Mouse (Mus musculus) adipocyte (in vitro differentiated cells): ENCODE results near the gene C330021F23Rik.

Source experiments
- DNase-seq: peaks from one replicate; pipeline ENCODE4 v3.0.0-alpha.2; 2016; ENCODE audit warnings: low spot score

Gene C330021F23Rik

DNA sequence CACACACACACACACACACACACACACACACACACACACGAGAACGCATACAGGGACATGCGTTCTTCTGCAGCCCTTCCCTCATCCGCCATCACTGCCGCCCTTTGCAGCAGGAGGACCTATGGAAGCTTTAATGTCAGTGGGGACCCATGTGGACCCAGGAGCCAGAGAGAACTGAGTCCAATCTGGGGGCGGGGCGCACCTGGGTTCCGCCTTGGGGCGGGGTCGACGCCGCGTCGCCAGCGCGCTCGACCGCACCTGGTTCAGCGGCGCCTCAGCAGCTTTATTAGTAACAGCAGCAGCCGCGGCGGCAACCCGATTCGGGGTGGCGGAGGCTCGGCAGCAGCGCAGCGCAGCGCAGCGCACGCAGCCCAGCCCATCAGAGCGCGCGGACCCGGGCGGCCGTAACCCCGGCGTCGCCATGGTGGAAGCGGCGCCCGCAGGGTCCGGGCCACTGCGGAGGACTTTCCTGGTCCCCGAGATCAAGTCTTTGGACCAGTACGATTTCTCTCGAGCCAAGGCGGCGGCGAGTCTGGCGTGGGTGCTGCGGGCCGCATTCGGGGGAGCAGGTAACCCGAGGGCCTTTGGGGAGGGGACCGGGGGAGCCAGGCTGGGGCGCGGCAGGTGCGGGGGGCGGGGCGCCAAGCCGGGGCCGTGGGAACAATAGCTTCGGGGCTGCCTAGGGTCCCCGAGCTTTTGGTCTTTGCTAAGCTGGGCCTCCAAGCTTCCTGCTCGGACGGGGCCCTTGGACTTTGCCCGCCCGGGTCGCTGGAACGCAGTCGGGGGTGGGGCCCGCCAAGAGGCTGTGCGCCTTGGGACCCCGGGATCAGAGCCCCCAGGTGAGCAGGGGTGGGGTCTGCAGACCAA is 19.8 kb downstream of the C330021F23Rik start:
- DNase-seq = no peak

DNA sequence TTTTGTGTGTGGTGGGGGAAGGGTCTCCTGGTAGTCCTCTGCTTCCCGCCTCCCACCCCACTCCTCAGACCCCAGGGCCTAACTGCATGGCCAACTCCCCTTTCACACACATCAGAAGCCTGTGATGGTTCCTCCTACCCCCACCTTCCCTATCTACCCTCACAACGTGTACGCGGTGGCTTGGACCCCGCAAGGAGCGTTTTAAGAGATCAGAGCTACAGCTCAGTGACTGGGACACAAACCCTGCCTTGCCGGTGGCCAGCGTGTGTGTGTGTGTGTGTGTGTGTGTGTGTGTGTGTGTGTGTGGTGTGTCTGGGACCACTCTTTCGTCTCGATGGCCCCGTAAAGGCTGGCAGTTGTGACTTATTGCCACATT is 20.5 kb downstream of the C330021F23Rik start:
- DNase-seq = no peak

DNA sequence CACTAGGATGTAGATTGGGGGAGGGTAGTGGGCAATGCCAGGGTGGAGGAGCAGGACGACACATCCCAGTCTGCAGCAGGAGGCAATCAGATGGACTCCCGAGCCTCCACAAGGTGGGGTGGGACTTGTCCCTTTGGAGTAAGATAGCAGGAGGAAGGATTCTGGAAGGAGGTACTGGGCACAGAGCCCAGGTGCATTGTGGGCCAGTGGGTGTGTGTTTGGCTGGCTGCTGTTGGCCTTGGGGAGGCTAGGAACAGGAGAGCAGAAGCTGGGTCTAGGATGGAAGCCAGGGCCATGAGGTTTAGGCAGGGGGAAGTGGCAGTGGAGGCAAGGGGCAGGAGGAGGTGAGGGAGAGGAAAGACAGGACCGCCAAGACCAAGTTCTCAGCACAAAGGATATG is 25.7 kb downstream of the C330021F23Rik start:
- DNase-seq = peak; percentile 70

DNA sequence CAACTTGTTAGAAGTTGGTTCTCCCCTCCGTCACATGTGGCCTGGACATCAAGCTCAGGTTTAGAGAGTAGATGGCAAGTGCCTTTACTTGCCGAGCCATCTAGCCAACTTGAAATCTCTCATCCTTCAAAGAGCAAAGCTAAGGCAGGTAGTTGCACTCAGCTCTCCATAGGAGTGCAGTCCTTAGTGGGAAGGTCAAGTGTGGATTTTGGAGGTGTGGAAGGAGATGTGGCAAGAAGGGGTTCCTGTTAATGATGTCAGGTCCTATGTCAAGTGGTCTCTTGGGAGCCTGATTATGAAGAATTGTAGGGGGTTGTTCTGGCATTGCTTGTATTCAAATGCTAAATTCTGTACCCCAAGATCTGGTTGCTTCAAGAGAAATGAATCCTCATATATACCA is 26.7 kb downstream of the C330021F23Rik start:
- DNase-seq = no peak

DNA sequence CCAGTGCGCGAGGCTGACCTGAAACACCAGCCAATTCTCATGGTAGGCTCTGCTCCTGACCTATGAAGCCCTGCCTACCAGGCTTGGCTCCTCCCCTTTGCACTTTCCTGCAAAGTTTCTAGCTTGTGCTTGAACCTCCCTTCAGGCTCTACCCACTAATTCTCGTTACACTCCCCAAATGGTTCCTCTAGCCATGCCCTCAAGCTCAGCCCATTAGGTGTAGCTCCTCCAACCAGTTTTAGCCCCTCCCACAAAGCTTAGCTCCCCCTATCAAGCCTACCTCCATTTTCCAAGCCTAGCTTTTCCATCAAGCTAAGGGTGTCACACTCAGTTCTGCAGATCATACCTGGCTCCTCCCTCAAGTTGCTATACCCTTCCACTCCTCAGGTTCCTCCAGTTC is 30.3 kb downstream of the C330021F23Rik start:
- no peak for DNase-seq

DNA sequence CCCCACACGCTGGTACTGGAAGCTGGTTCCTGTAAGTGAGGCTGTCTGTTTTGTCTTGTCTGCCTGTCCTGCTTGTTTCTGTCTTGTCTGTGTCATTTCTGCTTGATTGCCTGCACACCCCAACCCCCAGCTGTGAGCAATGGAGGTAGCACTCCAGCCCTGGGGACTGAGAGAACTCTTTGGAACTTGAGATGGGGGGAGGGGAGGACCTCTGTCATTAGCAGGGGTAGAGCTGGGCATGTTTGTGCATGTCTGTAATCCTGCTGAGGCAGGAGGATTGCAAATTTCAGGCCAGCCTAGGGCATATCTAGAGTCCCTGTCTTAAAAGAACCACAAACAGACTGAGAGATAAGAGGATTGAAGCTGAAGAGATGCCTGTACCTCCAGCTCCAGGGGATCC is 31.4 kb downstream of the C330021F23Rik start:
- DNase-seq = no peak

DNA sequence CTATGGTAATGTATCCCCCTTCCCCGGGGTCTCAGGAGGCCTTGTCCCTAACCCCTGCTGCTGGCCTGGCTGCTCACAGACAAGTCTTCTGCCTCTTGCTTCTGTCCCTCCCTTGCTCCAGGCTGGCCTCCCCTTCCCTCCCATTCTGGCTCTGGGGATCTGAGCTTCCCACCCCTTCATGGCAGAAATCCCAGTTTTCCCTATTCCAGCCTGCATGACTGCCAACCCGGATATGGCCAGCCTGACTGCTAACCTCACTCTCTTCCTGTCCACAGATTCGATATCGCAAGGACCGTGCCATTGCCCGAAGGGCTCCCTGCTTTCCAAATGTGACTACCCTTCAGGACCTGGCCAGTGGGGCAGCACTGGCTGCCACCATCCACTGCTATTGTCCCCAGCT is 32.6 kb downstream of the C330021F23Rik start:
- DNase-seq = peak; percentile 94

DNA sequence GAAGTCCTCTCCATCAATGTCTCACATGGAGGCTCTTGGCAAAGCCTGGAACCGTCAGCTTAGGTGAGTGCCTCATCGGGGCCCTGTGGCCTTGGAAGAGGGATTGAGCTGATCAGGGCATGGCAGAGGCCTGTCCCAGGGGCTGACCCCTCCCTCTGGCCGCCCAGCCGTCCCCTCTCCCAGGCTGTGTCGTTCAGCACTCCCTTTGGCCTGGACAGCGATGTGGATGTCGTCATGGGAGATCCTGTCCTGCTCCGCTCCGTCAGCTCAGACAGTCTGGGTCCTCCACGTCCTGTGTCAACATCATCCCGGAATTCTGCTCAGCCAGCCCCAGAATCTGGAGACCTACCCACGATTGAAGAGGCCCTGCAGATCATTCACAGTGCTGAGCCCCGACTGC is 35.6 kb downstream of the C330021F23Rik start:
- DNase-seq = no peak

DNA sequence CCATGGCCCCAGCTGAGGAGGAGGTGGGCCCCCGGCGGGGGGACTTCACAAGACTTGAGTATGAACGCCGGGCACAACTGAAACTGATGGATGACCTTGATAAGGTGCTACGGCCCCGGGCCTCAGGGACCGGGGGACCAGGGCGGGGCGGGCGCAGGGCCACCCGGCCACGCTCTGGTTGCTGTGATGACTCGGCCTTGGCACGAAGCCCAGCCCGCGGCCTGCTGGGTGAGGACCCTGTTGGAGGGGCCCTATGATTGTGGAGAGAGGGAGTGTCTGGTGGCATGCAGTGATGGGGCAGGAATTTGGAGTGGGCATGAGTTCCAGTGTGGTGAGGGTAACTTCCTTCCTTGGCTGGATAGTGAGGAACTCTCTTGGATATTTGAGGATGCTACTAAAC is 38.8 kb downstream of the C330021F23Rik start:
- DNase-seq = no peak

DNA sequence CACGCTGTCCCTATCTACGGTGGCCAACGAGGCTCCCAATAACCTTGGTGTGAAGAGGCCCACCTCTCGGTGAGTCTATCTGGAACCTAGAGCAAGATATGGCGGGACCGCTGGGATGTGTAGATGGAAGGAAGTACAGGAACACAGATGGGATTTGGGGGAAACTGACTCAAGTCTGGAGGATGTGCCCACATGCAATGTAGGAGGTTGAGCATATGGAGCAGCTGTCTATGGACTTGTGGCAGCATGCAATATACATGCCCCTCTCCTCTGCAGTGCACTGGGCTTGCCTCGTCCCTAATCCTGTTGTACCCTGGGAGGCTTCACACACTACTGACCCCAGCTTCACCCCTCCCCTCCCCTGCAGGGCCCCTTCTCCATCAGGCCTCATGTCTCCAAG is 40.0 kb downstream of the C330021F23Rik start:
- DNase-seq = no peak

DNA sequence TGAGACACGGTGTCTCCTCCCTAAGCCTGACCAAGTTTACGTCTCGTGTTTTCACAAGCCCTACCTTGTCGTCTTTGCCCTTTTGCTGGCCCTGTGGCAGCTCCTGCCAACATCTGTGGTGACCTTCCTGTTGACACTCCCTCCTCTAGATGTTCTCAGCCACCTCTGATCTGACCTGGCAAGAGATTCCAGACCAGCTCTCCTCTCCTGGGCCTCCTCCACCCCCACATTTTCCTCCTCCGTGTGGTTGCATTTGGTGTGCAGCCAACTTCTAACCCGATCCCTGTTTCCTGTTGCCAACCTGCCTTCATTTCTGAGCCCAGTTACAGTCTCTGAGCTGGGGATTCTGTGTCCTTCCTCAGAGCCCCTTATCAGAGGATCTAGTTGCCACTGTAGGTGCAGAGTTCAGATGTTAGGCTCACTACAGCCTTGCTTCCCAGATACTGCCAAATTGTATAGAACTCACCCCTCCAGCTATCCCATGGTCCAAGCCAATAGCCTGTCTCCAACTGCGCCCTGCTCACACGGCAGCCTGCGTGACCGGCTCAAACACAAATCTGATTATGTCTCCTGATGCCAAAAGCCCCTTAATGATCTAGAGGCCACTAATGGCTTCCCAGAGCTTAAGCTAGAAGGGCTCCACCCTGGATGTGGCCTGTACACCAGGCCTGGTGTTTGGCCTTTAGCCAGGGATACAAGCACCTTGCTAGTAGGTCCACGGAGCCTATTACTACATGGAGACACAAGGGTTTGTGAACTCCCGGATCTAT is 41.4 kb downstream of the C330021F23Rik start:
- DNase-seq = peak; percentile 54

DNA sequence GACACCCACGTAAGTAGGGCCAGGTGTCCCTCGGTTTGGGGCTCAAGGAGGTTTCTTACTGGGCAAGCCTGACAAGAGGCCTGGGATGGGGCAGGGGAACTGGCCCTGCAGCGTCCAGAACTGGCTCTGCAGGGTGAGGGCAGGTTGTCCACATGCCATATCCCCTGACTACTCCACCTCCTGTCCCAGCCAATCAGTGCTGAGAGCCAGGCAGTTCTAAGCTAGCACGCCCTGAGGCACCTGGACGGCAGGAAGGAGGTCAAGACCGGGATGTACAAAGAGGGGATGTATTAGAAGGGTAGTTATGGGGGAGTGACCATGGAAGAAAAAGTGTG is 42.0 kb downstream of the C330021F23Rik start:
- no peak for DNase-seq

DNA sequence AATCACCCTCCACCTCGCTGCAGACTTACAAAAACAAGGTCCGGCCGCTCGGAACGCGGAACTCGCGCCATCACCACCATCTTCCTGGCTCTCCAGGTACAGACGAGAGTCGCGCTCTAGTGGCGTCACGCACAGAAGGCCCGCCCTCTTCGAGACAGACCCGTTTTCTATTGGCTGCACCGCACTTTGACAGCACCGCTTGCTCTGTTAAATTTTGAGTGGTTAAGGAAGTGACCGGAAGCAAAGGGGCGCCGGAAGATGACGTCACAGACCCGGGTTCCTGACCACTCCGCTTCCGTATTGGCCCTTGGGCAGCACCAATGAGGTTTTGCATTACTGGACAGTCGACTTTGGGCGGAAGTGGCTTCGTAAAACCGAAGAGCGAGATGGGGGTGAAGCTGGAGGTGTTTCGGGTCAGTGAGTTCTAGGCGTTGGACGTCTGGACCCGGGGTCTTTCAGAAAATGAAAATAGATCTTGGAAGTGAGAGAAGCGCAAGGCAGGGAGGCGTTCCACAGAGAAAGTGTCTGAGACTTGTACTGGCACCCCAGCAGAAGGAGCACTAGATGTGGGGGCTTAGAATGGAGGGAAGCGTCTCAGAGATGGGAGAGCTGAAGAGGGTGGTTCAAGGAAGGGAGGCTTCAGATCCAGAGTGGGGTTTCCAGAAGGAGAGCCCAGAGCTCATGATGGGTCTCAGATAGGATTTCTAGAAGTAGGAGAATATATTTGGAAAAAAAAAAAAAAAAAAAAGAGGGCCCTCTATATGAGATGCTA is 53.6 kb downstream of the C330021F23Rik start, which contains the start of the genes Xab2 and Pet100:
TSS of gene Xab2 (minus strand) at position 118 of the 772 bp plus-strand sequence.
TSS of gene Pet100 (plus strand) at position 350 of the 772 bp plus-strand sequence.
- peak; percentile 100 for DNase-seq

DNA sequence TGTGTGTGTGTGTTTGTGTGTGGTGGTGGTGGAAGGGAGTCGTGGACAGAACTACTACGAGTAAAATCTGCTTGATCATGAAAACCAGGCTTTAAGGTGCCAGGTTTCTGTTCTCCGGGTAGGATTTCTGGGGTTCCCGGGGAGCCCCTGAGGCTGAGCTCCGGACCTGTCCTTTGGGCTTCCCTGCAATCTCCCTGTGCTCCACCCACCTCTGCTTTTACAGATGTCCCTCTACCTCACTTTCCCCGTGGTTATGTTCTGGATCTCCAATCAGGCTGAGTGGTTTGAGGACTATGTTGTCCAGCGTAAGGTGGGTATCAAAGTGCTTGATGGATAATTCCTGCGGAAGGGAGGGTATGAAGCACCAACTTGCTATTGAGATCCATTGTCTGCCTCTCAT is 54.3 kb downstream of the C330021F23Rik start:
- no peak for DNase-seq

DNA sequence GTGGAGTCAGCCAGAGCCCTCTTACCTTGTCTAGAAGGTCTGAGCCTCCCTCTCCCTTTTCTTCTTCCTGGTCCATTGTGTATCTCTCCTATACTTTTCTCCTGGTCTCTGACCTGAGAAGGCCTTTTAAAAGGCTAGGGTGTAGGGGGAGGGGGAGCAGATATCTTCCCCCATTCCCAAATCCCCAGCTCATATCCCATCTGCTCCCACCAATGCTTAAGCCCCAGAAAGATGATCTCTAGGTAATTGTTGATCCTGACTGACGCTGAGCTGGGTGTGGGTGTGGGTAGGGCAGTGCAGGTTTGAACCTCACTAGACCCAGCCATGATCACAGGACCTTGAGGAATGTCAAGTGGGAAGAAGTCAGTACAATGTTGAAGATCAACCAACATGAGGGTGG is 57.7 kb downstream of the C330021F23Rik start, which contains the start of gene Pcp2:
TSS of gene Pcp2 (minus strand) at position 101 of the 400 bp plus-strand sequence.
- DNase-seq = no peak

DNA sequence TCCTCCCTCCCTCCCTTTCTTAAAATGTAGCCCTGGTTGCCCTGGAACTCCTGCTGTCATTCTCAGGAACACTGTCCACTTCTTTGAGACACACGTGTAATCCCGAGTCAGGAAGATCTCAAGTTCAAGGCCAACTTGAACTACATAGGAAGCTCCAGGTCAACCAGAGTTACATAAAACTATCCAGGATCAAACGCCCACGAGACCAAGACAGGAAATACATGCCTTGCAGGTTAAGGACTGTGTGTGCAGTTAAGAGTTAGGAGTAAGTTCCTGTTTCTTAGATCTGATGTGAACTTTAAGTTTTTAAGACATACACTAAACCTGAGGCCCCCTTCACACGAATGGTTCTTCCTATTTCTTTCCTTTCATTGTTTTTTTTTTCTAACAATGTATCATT is 59.2 kb downstream of the C330021F23Rik start:
- no peak for DNase-seq

DNA sequence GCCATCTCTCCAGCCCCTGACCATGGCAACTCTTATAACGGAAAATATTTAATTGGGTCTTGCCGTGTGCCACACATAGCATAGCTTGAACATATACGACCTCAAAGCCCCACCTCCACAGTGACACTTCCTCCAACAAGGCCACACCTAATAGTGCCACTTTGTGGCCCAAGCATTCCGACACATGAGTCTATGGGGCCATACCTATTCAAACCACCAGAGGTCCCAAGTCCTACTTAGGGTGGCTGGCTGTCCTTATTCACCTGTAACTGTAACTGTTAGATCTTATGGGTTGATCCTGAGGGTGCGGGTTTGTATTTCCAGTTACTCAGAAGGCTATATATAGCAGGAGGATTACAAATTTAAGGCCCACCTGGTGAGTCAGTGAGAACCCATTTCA is 60.2 kb downstream of the C330021F23Rik start:
- DNase-seq = peak; percentile 72

DNA sequence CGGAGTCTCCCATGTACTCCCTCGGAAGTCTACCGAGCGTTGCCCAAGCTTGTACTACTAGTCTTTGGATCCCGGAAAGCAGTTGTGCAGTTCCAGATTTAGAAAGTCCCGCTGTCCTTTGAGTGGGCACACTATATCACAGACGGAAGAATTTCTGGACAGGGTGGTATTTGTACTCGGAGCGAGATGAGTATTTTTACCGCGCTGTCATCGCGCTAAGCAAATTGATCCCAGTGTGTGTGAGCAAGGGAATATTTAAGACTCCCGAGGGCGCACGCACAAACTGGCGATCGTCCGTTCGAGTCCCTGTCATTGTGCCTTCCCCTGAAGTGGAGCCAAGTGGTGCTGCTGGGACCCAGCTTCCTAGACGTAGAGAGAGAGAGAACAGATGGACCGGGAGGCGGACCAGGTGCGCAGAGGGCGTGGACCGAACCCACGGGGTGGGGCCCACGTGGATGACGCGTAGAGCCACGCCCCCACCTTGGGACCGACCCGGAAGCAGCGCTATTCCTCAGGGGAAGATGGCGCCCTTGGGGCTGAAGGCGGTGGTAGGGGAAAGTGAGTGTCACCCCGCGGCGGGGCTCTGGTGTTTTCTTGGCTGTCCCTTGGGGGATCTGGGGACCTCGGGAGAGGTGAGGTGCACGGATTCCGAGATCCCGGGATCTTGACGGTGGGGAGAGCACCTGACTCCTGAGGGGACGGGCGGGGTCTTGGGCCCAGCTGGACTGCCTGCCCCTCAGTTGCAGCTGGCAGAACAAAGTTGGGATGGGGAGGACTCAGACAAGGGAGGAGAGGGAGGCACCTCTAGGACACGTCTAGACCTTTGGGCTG is 63.1 kb downstream of the C330021F23Rik start, which contains the start of gene Stxbp2:
TSS of gene Stxbp2 (plus strand) at position 309 of the 831 bp plus-strand sequence.
- DNase-seq = no peak

DNA sequence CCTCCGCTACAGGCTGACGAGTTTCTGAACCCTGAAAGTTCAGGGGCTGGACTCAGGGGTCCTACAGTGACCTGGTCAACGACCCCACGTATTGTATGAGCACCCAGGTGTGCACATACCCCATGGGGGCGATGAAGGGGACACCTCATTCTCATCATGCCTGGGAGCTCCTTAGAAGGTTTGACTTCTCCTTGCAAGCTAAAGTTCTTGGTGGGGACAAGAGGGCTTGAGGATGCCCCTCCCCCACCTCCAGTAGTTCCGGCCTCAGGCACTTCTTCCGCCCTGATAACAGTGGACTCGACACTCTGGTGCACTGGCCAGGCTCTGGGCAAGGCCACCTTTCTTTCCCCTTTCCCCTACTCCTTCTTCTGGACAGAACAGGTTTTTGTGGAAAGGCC is 63.7 kb downstream of the C330021F23Rik start:
- no peak for DNase-seq
